Mouse (Mus musculus): ENCODE measurements around the gene Mapk8. TPM values are rescaled to one million over a fixed set of nuclear protein-coding genes. Genes with fewer than 3 reads are reported as not detected.

The Mapk8 gene
- 11.8 and 13.4 TPM in 2 replicates for polyA plus RNA-seq (2015; fragmentation: Nextera tagmentation; extraction: Ambion mirVana)

GRCm38 (mm10) chr14:33447027-33447569 is at the start of gene Mapk8:
Gene Mapk8 (minus strand): TSS chr14:33447158.
- WGBS: under 1% methylated on average over 55 of the region's 70 CpGs
- Histone ChIP-seq H3K36me3 (ENCODE audit: control insufficient read depth, insufficient read depth) (no peaks in the 10 kb centered on the region), H3K4me1 (ENCODE audit: control insufficient read depth, insufficient read depth, low read length) (peaks cover 14% of the 10 kb centered on the region), H3K27me3 (ENCODE audit: control insufficient read depth, insufficient read depth, low read length) (no peaks in the 10 kb centered on the region), H3K4me2 (ENCODE audit: low read depth, low read length) (peak within 1 kb of the TSS; percentile 77), H3K9me3 (replicated peaks; ENCODE audit: control insufficient read depth, low read length) (no peaks in the 10 kb centered on the region), H3K9ac (ENCODE audit: low read length) (peak within 1 kb of the TSS; percentile 86), H3K27ac (ENCODE audit: low read length) (peak within 1 kb of the TSS; percentile 92), H3K4me3 (ENCODE audit: low read length) (peak within 1 kb of the TSS; percentile 74)
- ATAC-seq (replicated peaks; ENCODE audit: extremely low read depth, insufficient read depth, low FRiP score): peak; percentile 99

- Histone ChIP-seq H3K27ac (ENCODE audit: low read length) (no peak overlapping the region), H3K27me3 (ENCODE audit: control insufficient read depth, insufficient read depth, low read length) (no peaks in the 10 kb centered on the region), H3K9ac (ENCODE audit: low read length) (no peak overlapping the region), H3K4me3 (ENCODE audit: low read length) (no peak overlapping the region), H3K36me3 (ENCODE audit: control insufficient read depth, insufficient read depth) (no peaks in the 10 kb centered on the region), H3K4me2 (ENCODE audit: low read depth, low read length) (no peak overlapping the region), H3K4me1 (ENCODE audit: control insufficient read depth, insufficient read depth, low read length) (0 out of 2 replicates have a peak, but pooled peaks cover 2% of the 10 kb centered on the region), H3K9me3 (replicated peaks; ENCODE audit: control insufficient read depth, low read length) (no peaks in the 10 kb centered on the region)
- WGBS: 73% methylated on average over 4 of the region's 4 CpGs
- no peak for ATAC-seq (replicated peaks; ENCODE audit: extremely low read depth, insufficient read depth, low FRiP score)
Measured at GRCm38 (mm10) chr14:33495226-33495625, 48.3 kb upstream of the Mapk8 start.

GRCm38 (mm10) chr14:33487805-33488550 is 41.0 kb upstream of the Mapk8 start:
- Histone ChIP-seq H3K4me3 (ENCODE audit: low read length) (no peak overlapping the region), H3K9me3 (replicated peaks; ENCODE audit: control insufficient read depth, low read length) (no peaks in the 10 kb centered on the region), H3K9ac (ENCODE audit: low read length) (no peak overlapping the region), H3K4me2 (ENCODE audit: low read depth, low read length) (0 out of 2 replicates have a peak overlapping the region, but pooled peaks have one; percentile 12), H3K36me3 (ENCODE audit: control insufficient read depth, insufficient read depth) (no peaks in the 10 kb centered on the region), H3K27me3 (ENCODE audit: control insufficient read depth, insufficient read depth, low read length) (no peaks in the 10 kb centered on the region), H3K27ac (ENCODE audit: low read length) (no peak overlapping the region), H3K4me1 (ENCODE audit: control insufficient read depth, insufficient read depth, low read length) (peaks cover 12% of the 10 kb centered on the region; the same call in 1 of the 2 replicates)
- 0 out of 2 replicates have a peak, but pooled peaks have one; percentile 41 for ATAC-seq (replicated peaks; ENCODE audit: extremely low read depth, insufficient read depth, low FRiP score)
- WGBS: 31% methylated on average over 15 of the region's 15 CpGs

- H3K9me3 ChIP-seq (replicated peaks; ENCODE audit: control insufficient read depth, low read length): no peaks in the 10 kb centered on the region
- no peaks in the 10 kb centered on the region for H3K27me3 ChIP-seq (ENCODE audit: control insufficient read depth, insufficient read depth, low read length)
- ATAC-seq (replicated peaks; ENCODE audit: extremely low read depth, insufficient read depth, low FRiP score): no peak
- H3K27ac ChIP-seq (ENCODE audit: low read length): no peak overlapping the region
- H3K4me1 ChIP-seq (ENCODE audit: control insufficient read depth, insufficient read depth, low read length): no peaks in the 10 kb centered on the region
- no peak overlapping the region for H3K4me3 ChIP-seq (ENCODE audit: low read length)
- H3K4me2 ChIP-seq (ENCODE audit: low read depth, low read length): no peak overlapping the region
- 40% methylated on average over 3 of the region's 3 CpGs for WGBS
- no peak overlapping the region for H3K9ac ChIP-seq (ENCODE audit: low read length)
- H3K36me3 ChIP-seq (ENCODE audit: control insufficient read depth, insufficient read depth): no peaks in the 10 kb centered on the region
Measured at GRCm38 (mm10) chr14:33481991-33482390, 35.0 kb upstream of the Mapk8 start.

- no peaks in the 10 kb centered on the region for H3K9me3 ChIP-seq (replicated peaks; ENCODE audit: control insufficient read depth, low read length)
- no peaks in the 10 kb centered on the region for H3K4me1 ChIP-seq (ENCODE audit: control insufficient read depth, insufficient read depth, low read length)
- no peak overlapping the region for H3K27ac ChIP-seq (ENCODE audit: low read length)
- no peaks in the 10 kb centered on the region for H3K36me3 ChIP-seq (ENCODE audit: control insufficient read depth, insufficient read depth)
- H3K4me2 ChIP-seq (ENCODE audit: low read depth, low read length): no peak overlapping the region
- no peak for ATAC-seq (replicated peaks; ENCODE audit: extremely low read depth, insufficient read depth, low FRiP score)
- H3K27me3 ChIP-seq (ENCODE audit: control insufficient read depth, insufficient read depth, low read length): no peaks in the 10 kb centered on the region
- H3K4me3 ChIP-seq (ENCODE audit: low read length): no peak overlapping the region
- 9% methylated on average over 3 of the region's 3 CpGs for WGBS
- no peak overlapping the region for H3K9ac ChIP-seq (ENCODE audit: low read length)
Measured at GRCm38 (mm10) chr14:33476094-33476760, 29.3 kb upstream of the Mapk8 start.

- H3K4me2 ChIP-seq (ENCODE audit: low read depth, low read length): no peak overlapping the region
- ATAC-seq (replicated peaks; ENCODE audit: extremely low read depth, insufficient read depth, low FRiP score): no peak
- H3K4me1 ChIP-seq (ENCODE audit: control insufficient read depth, insufficient read depth, low read length): no peaks in the 10 kb centered on the region
- H3K27me3 ChIP-seq (ENCODE audit: control insufficient read depth, insufficient read depth, low read length): no peaks in the 10 kb centered on the region
- no peaks in the 10 kb centered on the region for H3K9me3 ChIP-seq (replicated peaks; ENCODE audit: control insufficient read depth, low read length)
- H3K4me3 ChIP-seq (ENCODE audit: low read length): no peak overlapping the region
- H3K27ac ChIP-seq (ENCODE audit: low read length): no peak overlapping the region
- H3K36me3 ChIP-seq (ENCODE audit: control insufficient read depth, insufficient read depth): no peaks in the 10 kb centered on the region
- WGBS: 48% methylated on average over 2 of the region's 2 CpGs
- no peak overlapping the region for H3K9ac ChIP-seq (ENCODE audit: low read length)
Measured at GRCm38 (mm10) chr14:33474461-33474860, 27.5 kb upstream of the Mapk8 start.

- Histone ChIP-seq H3K9ac (ENCODE audit: low read length) (no peak within 1 kb of the TSS), H3K27ac (ENCODE audit: low read length) (no peak within 1 kb of the TSS), H3K27me3 (ENCODE audit: control insufficient read depth, insufficient read depth, low read length) (no peaks in the 10 kb centered on the region), H3K36me3 (ENCODE audit: control insufficient read depth, insufficient read depth) (no peaks in the 10 kb centered on the region), H3K4me3 (ENCODE audit: low read length) (no peak within 1 kb of the TSS), H3K4me2 (ENCODE audit: low read depth, low read length) (no peak within 1 kb of the TSS), H3K9me3 (replicated peaks; ENCODE audit: control insufficient read depth, low read length) (no peaks in the 10 kb centered on the region), H3K4me1 (ENCODE audit: control insufficient read depth, insufficient read depth, low read length) (no peaks in the 10 kb centered on the region)
- no peak for ATAC-seq (replicated peaks; ENCODE audit: extremely low read depth, insufficient read depth, low FRiP score)
- 43% methylated on average over 3 of the region's 3 CpGs for WGBS
Measured at GRCm38 (mm10) chr14:33471331-33471730, 24.4 kb upstream of the Mapk8 start, which contains the start of gene Frmpd2. Gene Frmpd2 (plus strand): TSS chr14:33471696.

GRCm38 (mm10) chr14:33467766-33468165 is 20.8 kb upstream of the Mapk8 start:
- ATAC-seq (replicated peaks; ENCODE audit: extremely low read depth, insufficient read depth, low FRiP score): no peak
- 70% methylated on average over 6 of the region's 6 CpGs for WGBS
- no peak overlapping the region for H3K4me2 ChIP-seq (ENCODE audit: low read depth, low read length)
- no peak overlapping the region for H3K4me3 ChIP-seq (ENCODE audit: low read length)
- no peak overlapping the region for H3K27ac ChIP-seq (ENCODE audit: low read length)
- H3K9ac ChIP-seq (ENCODE audit: low read length): no peak overlapping the region
- H3K36me3 ChIP-seq (ENCODE audit: control insufficient read depth, insufficient read depth): no peaks in the 10 kb centered on the region
- no peaks in the 10 kb centered on the region for H3K27me3 ChIP-seq (ENCODE audit: control insufficient read depth, insufficient read depth, low read length)
- H3K4me1 ChIP-seq (ENCODE audit: control insufficient read depth, insufficient read depth, low read length): no peaks in the 10 kb centered on the region
- H3K9me3 ChIP-seq (replicated peaks; ENCODE audit: control insufficient read depth, low read length): 0 out of 2 replicates have a peak, but pooled peaks cover 3% of the 10 kb centered on the region

- WGBS: 70% methylated on average over 3 of the region's 3 CpGs
- H3K36me3 ChIP-seq (ENCODE audit: control insufficient read depth, insufficient read depth): no peaks in the 10 kb centered on the region
Measured at GRCm38 (mm10) chr14:33463658-33464057, 16.7 kb upstream of the Mapk8 start.

More at GRCm38 (mm10) chr14:33463658-33464057, 16.7 kb upstream of the Mapk8 start:
- Histone ChIP-seq H3K9me3 (replicated peaks; ENCODE audit: control insufficient read depth, low read length) (0 out of 2 replicates have a peak, but pooled peaks cover 3% of the 10 kb centered on the region), H3K27me3 (ENCODE audit: control insufficient read depth, insufficient read depth, low read length) (no peaks in the 10 kb centered on the region), H3K4me2 (ENCODE audit: low read depth, low read length) (no peak overlapping the region), H3K4me1 (ENCODE audit: control insufficient read depth, insufficient read depth, low read length) (no peaks in the 10 kb centered on the region), H3K4me3 (ENCODE audit: low read length) (no peak overlapping the region), H3K27ac (ENCODE audit: low read length) (no peak overlapping the region), H3K9ac (ENCODE audit: low read length) (no peak overlapping the region)
- ATAC-seq (replicated peaks; ENCODE audit: extremely low read depth, insufficient read depth, low FRiP score): no peak

Measured in heart, embryonic 16.5 days (tissue).